Mouse (Mus musculus): ENCODE results near the gene Pcyt1b. TPM values are rescaled to one million over a fixed set of nuclear protein-coding genes. Genes with fewer than 3 reads are reported as not detected.

Gene Pcyt1b
- polyA plus RNA-seq, 1 experiment, result 1.9 TPM

GRCm38 (mm10) chrX:93789562-93789961, 134.9 kb downstream of the Pcyt1b start:
- no peaks in the 10 kb centered on the region for H3K79me2 ChIP-seq (ENCODE audit: control insufficient read depth, insufficient read depth)
- H3K27me3 ChIP-seq (ENCODE audit: control insufficient read depth, insufficient read depth, insufficient read length), result no peaks in the 10 kb centered on the region

GRCm38 (mm10) chrX:93793168-93793567, 138.5 kb downstream of the Pcyt1b start:
- Histone ChIP-seq H3K27me3 (ENCODE audit: control insufficient read depth, insufficient read depth, insufficient read length) (no peaks in the 10 kb centered on the region), H3ac (ENCODE audit: control insufficient read depth, insufficient read length) (no peak overlapping the region), H3K4me3 (no peak overlapping the region), H3K4me2 (ENCODE audit: low read depth) (no peak overlapping the region), H3K79me2 (ENCODE audit: control insufficient read depth, insufficient read depth) (no peaks in the 10 kb centered on the region), H3K36me3 (ENCODE audit: control insufficient read depth, insufficient read depth) (no peaks in the 10 kb centered on the region)
- TF ChIP-seq CEBPB (IDR thresholded peaks at IDR 0.05; ENCODE audit: insufficient read depth, poor library complexity, severe bottlenecking) (no peak), REST (IDR thresholded peaks at IDR 0.05; ENCODE audit: insufficient read depth, insufficient read length) (no peak), E2F4 (IDR thresholded peaks at IDR 0.05; ENCODE audit: insufficient read depth) (no peak), SRF (IDR thresholded peaks at IDR 0.05; ENCODE audit: control insufficient read depth, insufficient read length, low read depth) (no peak), POLR2A (IDR thresholded peaks at IDR 0.05; ENCODE audit: insufficient read length, low read depth) (no peak), MYOG (IDR thresholded peaks at IDR 0.05; ENCODE audit: control insufficient read depth in 1 of 3, insufficient read depth in 1 of 3, insufficient read length in 2 of 3, low read depth in 2 of 3) (no peak)

More at GRCm38 (mm10) chrX:93789562-93789961, 134.9 kb downstream of the Pcyt1b start:
- H3K4me2 ChIP-seq (ENCODE audit: low read depth), result no peak overlapping the region
- TF ChIP-seq MAX (IDR thresholded peaks at IDR 0.05; ENCODE audit: low read depth) (no peak), E2F4 (IDR thresholded peaks at IDR 0.05; ENCODE audit: insufficient read depth) (no peak), USF1 (IDR thresholded peaks at IDR 0.05; ENCODE audit: low read depth) (no peak), REST (IDR thresholded peaks at IDR 0.05; ENCODE audit: insufficient read depth, insufficient read length) (no peak), TCF3 (IDR thresholded peaks at IDR 0.05; ENCODE audit: insufficient read length, low read depth) (no peak), POLR2A (IDR thresholded peaks at IDR 0.05; ENCODE audit: insufficient read length, low read depth) (no peak), MYOD1 (IDR thresholded peaks at IDR 0.05; ENCODE audit: control insufficient read depth in 1 of 3, insufficient read length in 2 of 3, low read depth in 2 of 3) (no peak), TCF12 (IDR thresholded peaks at IDR 0.05; ENCODE audit: insufficient read depth, poor library complexity, severe bottlenecking) (no peak), SRF (IDR thresholded peaks at IDR 0.05; ENCODE audit: control insufficient read depth, insufficient read length, low read depth) (no peak), MYOG (IDR thresholded peaks at IDR 0.05; ENCODE audit: control insufficient read depth in 1 of 3, insufficient read depth in 1 of 3, insufficient read length in 2 of 3, low read depth in 2 of 3) (no peak), CEBPB (IDR thresholded peaks at IDR 0.05; ENCODE audit: insufficient read depth, poor library complexity, severe bottlenecking) (no peak), POLR2AphosphoS2 (IDR thresholded peaks at IDR 0.05; ENCODE audit: insufficient read length, low read depth) (no peak)
- H3K36me3 ChIP-seq (ENCODE audit: control insufficient read depth, insufficient read depth), result no peaks in the 10 kb centered on the region
- no peak overlapping the region for H3ac ChIP-seq (ENCODE audit: control insufficient read depth, insufficient read length)
- no peak overlapping the region for H3K4me3 ChIP-seq

Other genes with a start within 250 kb of the Pcyt1b start
- 1.4 TPM for gene Pola1, start 22.7 kb upstream of the Pcyt1b start, polyA plus RNA-seq (2012; fragmentation: generic; extraction: Trizol)
- gene Pdk3, start 177.3 kb downstream of the Pcyt1b start, polyA plus RNA-seq (2012; fragmentation: generic; extraction: Trizol), result 15.5 TPM